Mouse (Mus musculus) stomach, embryonic 16.5 days (tissue): Measurements from ENCODE around the gene Recql. TPM values are rescaled to one million over a fixed set of nuclear protein-coding genes. Genes with fewer than 3 reads are reported as not detected.

Experiments used
- ATAC-seq: fragments of 200-750 bp; cut with Nextera tagmentation; 2 replicates; pipeline ENCODE4 v1.8.0; 2017; ENCODE audit warnings: moderate number of reproducible peaks, moderate TSS enrichment; ENCODE audit not compliant: insufficient read depth, low FRiP score
- H3K27ac ChIP-seq: fragments of 300-500 bp; sonication (generic); 2 replicates; pipeline ENCODE4 v1.5.1; 2014; ENCODE audit warnings: low read length
- H3K27me3 ChIP-seq: fragments of 300-500 bp; sonication (generic); 2 replicates; pipeline ENCODE4 v1.6.1; 2014; ENCODE audit warnings: low read length, control low read depth, mixed read lengths; ENCODE audit not compliant: control insufficient read depth, insufficient read depth
- H3K36me3 ChIP-seq: fragments of 300-500 bp; sonication (generic); 2 replicates; pipeline ENCODE4 v1.6.1; 2014; ENCODE audit warnings: low read length; ENCODE audit not compliant: control insufficient read depth, insufficient read depth
- H3K4me1 ChIP-seq: fragments of 300-500 bp; sonication (generic); 2 replicates; pipeline ENCODE4 v1.6.1; 2014; ENCODE audit warnings: low read length, control low read depth, mixed read lengths; ENCODE audit not compliant: control insufficient read depth, insufficient read depth
- H3K4me2 ChIP-seq: fragments of 300-500 bp; sonication (generic); 2 replicates; pipeline ENCODE4 v1.6.1; 2014; ENCODE audit warnings: low read depth, low read length, mixed read lengths
- H3K4me3 ChIP-seq: fragments of 300-500 bp; sonication (generic); replicated peaks from 2 replicates; pipeline ENCODE4 v1.5.1; 2014; ENCODE audit warnings: mild to moderate bottlenecking, low read length
- H3K9ac ChIP-seq: fragments of 300-500 bp; sonication (generic); 2 replicates; pipeline ENCODE4 v1.6.1; 2014; ENCODE audit warnings: low read length
- H3K9me3 ChIP-seq: fragments of 300-500 bp; sonication (generic); replicated peaks from 2 replicates; pipeline ENCODE4 v1.6.1; 2016; ENCODE audit warnings: low read length, control low read depth; ENCODE audit not compliant: control insufficient read depth
- WGBS: fragments of 180-500 bp; shearing (Covaris S2); extraction: QIAGEN DNeasy Blood & Tissue Kit; methylation state at CpG from one replicate; pipeline ENCODE4 v1.1.7; 2014; 5-methylcytosine and 5-hydroxymethylcytosine counted together
- polyA plus RNA-seq: library from polyadenylated mRNA; unstranded; fragments of >200 nt; fragmentation: Nextera tagmentation; extraction: Ambion mirVana; gene quantifications from 2 replicates; pipeline ENCODE4 v1.2.1, GENCODE M21; 2015

Recql gene
- polyA plus RNA-seq, 1 experiment from 2014 or later = 25.9 TPM

GRCm38 (mm10) chr6:142347431-142348385 is 39.2 kb downstream of the Recql start:
- no peak overlapping the region for H3K27ac ChIP-seq
- no peaks in the 10 kb centered on the region for H3K9me3 ChIP-seq
- no peak overlapping the region for H3K9ac ChIP-seq
- H3K27me3 ChIP-seq = no peaks in the 10 kb centered on the region
- H3K4me1 ChIP-seq = 0 out of 2 replicates have a peak, but pooled peaks cover 4% of the 10 kb centered on the region
- H3K4me2 ChIP-seq = peak overlapping the region; percentile 62; the same call in 1 of the 2 replicates
- WGBS = 61% methylated on average over 11 of the region's 11 CpGs
- ATAC-seq = no peak
- H3K4me3 ChIP-seq = no peak overlapping the region
- H3K36me3 ChIP-seq = 0 out of 2 replicates have a peak, but pooled peaks cover 6% of the 10 kb centered on the region

- H3K4me2 ChIP-seq = peak overlapping the region; percentile 62
- H3K9ac ChIP-seq = peak overlapping the region; percentile 86
- peak overlapping the region; percentile 87 for H3K4me3 ChIP-seq
- H3K27ac ChIP-seq = peak overlapping the region; percentile 95
- H3K9me3 ChIP-seq = no peaks in the 10 kb centered on the region
- WGBS = 33% methylated on average over 12 of the region's 12 CpGs
- H3K27me3 ChIP-seq = no peaks in the 10 kb centered on the region
- 0 out of 2 replicates have a peak, but pooled peaks cover 4% of the 10 kb centered on the region for H3K4me1 ChIP-seq
- peak; percentile 42; the same call in 1 of the 2 replicates for ATAC-seq
- H3K36me3 ChIP-seq = 0 out of 2 replicates have a peak, but pooled peaks cover 2% of the 10 kb centered on the region
Observed at GRCm38 (mm10) chr6:142346181-142347110, 40.4 kb downstream of the Recql start.

GRCm38 (mm10) chr6:142345440-142346038 is 41.3 kb downstream of the Recql start, which contains the start of gene Pyroxd1:
Pyroxd1 (plus strand) TSS chr6:142345654.
- peak; percentile 91 for ATAC-seq
- Histone ChIP-seq H3K4me1 (0 out of 2 replicates have a peak, but pooled peaks cover 4% of the 10 kb centered on the region), H3K27me3 (no peaks in the 10 kb centered on the region), H3K9ac (peak within 1 kb of the TSS; percentile 86), H3K4me2 (peak within 1 kb of the TSS; percentile 62), H3K9me3 (no peaks in the 10 kb centered on the region), H3K36me3 (no peaks in the 10 kb centered on the region), H3K27ac (peak within 1 kb of the TSS; percentile 95), H3K4me3 (peak within 1 kb of the TSS; percentile 87)
- under 1% methylated on average over 48 of the region's 48 CpGs for WGBS

GRCm38 (mm10) chr6:142343561-142343960 is 43.3 kb downstream of the Recql start:
- Histone ChIP-seq H3K27me3 (no peaks in the 10 kb centered on the region), H3K36me3 (no peaks in the 10 kb centered on the region), H3K4me1 (0 out of 2 replicates have a peak, but pooled peaks cover 4% of the 10 kb centered on the region), H3K4me2 (no peak overlapping the region), H3K4me3 (no peak overlapping the region), H3K27ac (no peak overlapping the region), H3K9ac (no peak overlapping the region), H3K9me3 (no peaks in the 10 kb centered on the region)
- no peak for ATAC-seq
- 70% methylated on average over 2 of the region's 2 CpGs for WGBS

- H3K27me3 ChIP-seq = no peaks in the 10 kb centered on the region
- H3K4me1 ChIP-seq = no peaks in the 10 kb centered on the region
- H3K4me2 ChIP-seq = no peak overlapping the region
- no peak overlapping the region; the same call in 1 of the 2 replicates for H3K27ac ChIP-seq
- no peaks in the 10 kb centered on the region for H3K9me3 ChIP-seq
- H3K9ac ChIP-seq = no peak overlapping the region
- H3K4me3 ChIP-seq = no peak overlapping the region
- WGBS = 30% methylated on average over 2 of the region's 2 CpGs
- no peak for ATAC-seq
- H3K36me3 ChIP-seq = no peaks in the 10 kb centered on the region
Observed at GRCm38 (mm10) chr6:142339576-142339975, 47.3 kb downstream of the Recql start.

- ATAC-seq = no peak
- Histone ChIP-seq H3K9ac (no peak overlapping the region), H3K27me3 (no peaks in the 10 kb centered on the region), H3K27ac (no peak overlapping the region), H3K4me2 (no peak overlapping the region), H3K4me3 (no peak overlapping the region), H3K36me3 (no peaks in the 10 kb centered on the region), H3K9me3 (no peaks in the 10 kb centered on the region), H3K4me1 (no peaks in the 10 kb centered on the region)
- 64% methylated on average over 2 of the region's 2 CpGs for WGBS
Observed at GRCm38 (mm10) chr6:142338961-142339360, 47.9 kb downstream of the Recql start.

GRCm38 (mm10) chr6:142329201-142329600 is 57.7 kb downstream of the Recql start:
- no peaks in the 10 kb centered on the region for H3K36me3 ChIP-seq
- no peak overlapping the region for H3K27ac ChIP-seq
- H3K4me1 ChIP-seq = no peaks in the 10 kb centered on the region
- no peaks in the 10 kb centered on the region for H3K27me3 ChIP-seq
- H3K9ac ChIP-seq = no peak overlapping the region
- H3K4me3 ChIP-seq = no peak overlapping the region
- no peak overlapping the region for H3K4me2 ChIP-seq
- ATAC-seq = no peak
- 53% methylated on average over 1 of the region's 1 CpGs for WGBS
- no peaks in the 10 kb centered on the region for H3K9me3 ChIP-seq

GRCm38 (mm10) chr6:142326598-142326997 is 60.3 kb downstream of the Recql start:
- Histone ChIP-seq H3K9ac (no peak overlapping the region), H3K27me3 (no peaks in the 10 kb centered on the region), H3K9me3 (no peaks in the 10 kb centered on the region), H3K4me3 (no peak overlapping the region), H3K4me1 (no peaks in the 10 kb centered on the region), H3K4me2 (no peak overlapping the region), H3K36me3 (no peaks in the 10 kb centered on the region), H3K27ac (no peak overlapping the region)
- WGBS = 64% methylated on average over 3 of the region's 3 CpGs
- ATAC-seq = no peak
